Mouse (Mus musculus): ENCODE data around the gene Mtmr10.

GRCm38 (mm10) chr7:64271926-64272325, 15.5 kb upstream of the Mtmr10 start:
- TF ChIP-seq GATA1 (IDR thresholded peaks at IDR 0.05; ENCODE audit: low read length), result no peak
- TF ChIP-seq TAL1 (IDR thresholded peaks at IDR 0.05; ENCODE audit: low read length), result no peak
